Mouse (Mus musculus) liver, embryonic 16.5 days (tissue): ENCODE measurements at regions not wholly inside any gene's neighbourhood (a gene's known extent, or its start where the extent isn't known, plus 50 kb on each side); places are given as distances from the start of the nearest gene placed in this dataset.

Source experiments
- ATAC-seq: fragments of 200-750 bp; cut with Nextera tagmentation; 2 replicates; pipeline ENCODE4 v1.8.0; 2017; ENCODE audit warnings: low read depth, mild to moderate bottlenecking, moderate number of reproducible peaks, moderate library complexity
- H3K27ac ChIP-seq: fragments of 300-500 bp; sonication (generic); 2 replicates; pipeline ENCODE4 v1.5.1; 2014; ENCODE audit warnings: mild to moderate bottlenecking, low read length
- H3K27me3 ChIP-seq: fragments of 300-500 bp; sonication (generic); 2 replicates; pipeline ENCODE4 v1.6.1; 2014; ENCODE audit warnings: low read depth, low read length, mixed read lengths; ENCODE audit not compliant: control insufficient read depth, insufficient read depth
- H3K36me3 ChIP-seq: fragments of 300-500 bp; sonication (generic); 2 replicates; pipeline ENCODE4 v1.6.1; 2014; ENCODE audit warnings: mild to moderate bottlenecking; ENCODE audit not compliant: control insufficient read depth, insufficient read depth
- H3K4me1 ChIP-seq: fragments of 300-500 bp; sonication (generic); 2 replicates; pipeline ENCODE4 v1.6.1; 2014; ENCODE audit warnings: low read depth, low read length, mixed read lengths; ENCODE audit not compliant: control insufficient read depth
- H3K4me2 ChIP-seq: fragments of 300-500 bp; sonication (generic); 2 replicates; pipeline ENCODE4 v1.6.1; 2014; ENCODE audit warnings: low read depth, low read length, mixed read lengths
- H3K4me3 ChIP-seq: fragments of 300-500 bp; sonication (generic); 2 replicates; pipeline ENCODE4 v1.5.1; 2014; ENCODE audit warnings: low read depth, mild to moderate bottlenecking, low read length
- H3K9ac ChIP-seq: fragments of 300-500 bp; sonication (generic); 2 replicates; pipeline ENCODE4 v1.6.1; 2014; ENCODE audit warnings: low read depth, low read length
- H3K9me3 ChIP-seq: fragments of 300-500 bp; sonication (generic); replicated peaks from 2 replicates; pipeline ENCODE4 v1.6.1; 2016; ENCODE audit warnings: low read length; ENCODE audit not compliant: control insufficient read depth
- WGBS: fragments of 180-500 bp; shearing (Covaris S2); extraction: QIAGEN DNeasy Blood & Tissue Kit; methylation state at CpG from one replicate; pipeline ENCODE4 v1.1.7; 2014; ENCODE audit not compliant: insufficient replicate concordance; 5-methylcytosine and 5-hydroxymethylcytosine counted together

DNA sequence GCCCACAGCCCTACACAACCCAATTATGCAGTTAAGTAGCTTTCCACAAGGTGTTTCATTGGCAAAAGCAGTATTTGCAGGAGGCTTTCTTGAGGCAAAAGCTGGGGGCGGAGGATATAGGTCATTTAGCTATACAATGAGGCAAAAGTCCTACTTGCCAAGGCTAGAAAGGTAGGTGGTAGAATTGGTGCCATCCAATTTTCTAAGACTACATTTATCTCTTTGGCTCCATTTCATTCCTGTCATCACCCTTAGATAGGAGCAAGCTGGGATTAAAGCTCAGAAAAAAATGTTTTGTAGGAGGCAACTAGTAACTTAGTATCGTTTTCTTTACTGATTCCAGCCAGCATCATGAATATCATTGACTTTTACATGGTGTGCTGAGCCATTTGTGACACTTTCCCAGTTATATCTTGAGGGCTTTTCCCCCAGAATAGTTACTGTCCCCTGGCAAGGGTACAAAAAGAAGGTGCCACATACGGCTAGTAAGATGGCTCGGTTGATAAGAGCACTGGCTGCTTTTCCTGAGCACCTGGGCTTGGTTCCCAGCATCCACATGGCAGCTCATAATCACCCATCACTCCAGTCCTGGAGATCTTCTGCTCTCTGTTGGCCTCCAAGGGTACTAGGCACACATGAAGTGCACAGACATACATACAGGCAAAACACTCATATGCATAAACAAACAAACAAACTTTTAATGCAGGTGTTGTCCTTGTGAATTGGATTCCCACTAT lies 300.6 kb downstream of the Emp1 start:
- no peak for ATAC-seq
- Histone ChIP-seq H3K4me1 (no peaks in the 10 kb centered on the region), H3K27me3 (no peaks in the 10 kb centered on the region), H3K36me3 (no peaks in the 10 kb centered on the region), H3K4me2 (no peak overlapping the region), H3K27ac (no peak overlapping the region), H3K4me3 (no peak overlapping the region), H3K9me3 (no peaks in the 10 kb centered on the region), H3K9ac (no peak overlapping the region)
- 53% methylated on average over 4 of the region's 4 CpGs for WGBS
